ENCODE assay signal across 11 mouse cellular contexts in genomic region chr1:191054870-191055532, GRCm38 (mm10). TPM values are rescaled to one million over a fixed set of nuclear protein-coding genes. Genes with fewer than 3 reads are reported as not detected.
DNase-seq lines count a peak whose midpoint lies in the region; ATAC-seq and TF ChIP-seq lines count a peak whose summit lies in the region.
"Had no signal": no experiment of that assay in that cellular context is flagged by ENCODE, and none has a peak within 500 bp of the region (broad histone marks: within the 10 kb centered on the region; RNA-seq: fewer than 3 reads in every experiment).

No protein-coding gene starts in this region.

- H3K4me2 ChIP-seq in liver, embryonic 16.5 days (ENCODE audit: low read depth, low read length) = no peak overlapping the region

- TF ChIP-seq POLR2A in kidney, adult 2 months (IDR thresholded peaks at IDR 0.05; ENCODE audit: low read depth, low read length) = no peak

- no peak overlapping the region for H3K4me3 ChIP-seq in kidney, adult 2 months (ENCODE audit: insufficient read depth, low read depth, low read length)
- H3K4me3 ChIP-seq in ES-E14 (ENCODE audit: insufficient read depth in 1 of 2, low read depth in 1 of 2, low read length in 2 of 2, poor library complexity in 1 of 2, severe bottlenecking in 1 of 2) = no peak overlapping the region
- no peak overlapping the region for H3K4me3 ChIP-seq in liver, embryonic 16.5 days (ENCODE audit: low read depth, low read length)

- H3K36me3 ChIP-seq in kidney, adult 2 months (ENCODE audit: control insufficient read depth, insufficient read depth, low read length) = no peaks in the 10 kb centered on the region
- no peaks in the 10 kb centered on the region for H3K36me3 ChIP-seq in ES-E14 (ENCODE audit: control insufficient read depth, insufficient read depth, low read length, poor library complexity, severe bottlenecking)
- no peaks in the 10 kb centered on the region for H3K36me3 ChIP-seq in liver, embryonic 16.5 days (ENCODE audit: control insufficient read depth, insufficient read depth)

- WGBS in kidney, adult 2 months = 76% methylated on average over 8 of the region's 8 CpGs
- WGBS in liver, embryonic 16.5 days (ENCODE audit: insufficient replicate concordance) = 30% methylated on average over 8 of the region's 8 CpGs

- in situ Hi-C loops in ES-E14 (cut with MboI; ENCODE audit: low sequenced_read_pairs in 2 of 2, unreplicated experiment in 2 of 2) = no loop called here

- ATAC-seq in liver, embryonic 16.5 days (ENCODE audit: low read depth) = peak; percentile 87

- no peak overlapping the region for H3K27ac ChIP-seq in kidney, adult 2 months (ENCODE audit: insufficient read depth, low read depth, low read length)
- H3K27ac ChIP-seq in ES-E14 (ENCODE audit: insufficient read depth, low read depth, low read length, poor library complexity, severe bottlenecking) = no peak overlapping the region
- H3K27ac ChIP-seq in liver, embryonic 16.5 days (ENCODE audit: low read length) = 0 out of 2 replicates have a peak overlapping the region, but pooled peaks have one; percentile 12

- peak; percentile 25; the same call in 1 of the 2 replicates for TF ChIP-seq CTCF in kidney, adult 2 months (conservative IDR thresholded peaks at IDR 0.05; ENCODE audit: insufficient read depth, insufficient read length, low read depth, low read length)

- H3K4me1 ChIP-seq in kidney, adult 2 months (ENCODE audit: control insufficient read depth, insufficient read depth, low read length) = no peaks in the 10 kb centered on the region
- H3K4me1 ChIP-seq in ES-E14 (ENCODE audit: control insufficient read depth in 2 of 2, insufficient read depth in 2 of 2, low read length in 2 of 2, poor library complexity in 1 of 2) = peaks cover 0 to 2% of the 10 kb centered on the region in 2 experiments; a peak in 1 of 4 replicates
- no peaks in the 10 kb centered on the region; the same call in none of the 2 replicates for H3K4me1 ChIP-seq in liver, embryonic 16.5 days (ENCODE audit: control insufficient read depth, low read depth, low read length)

- H3K27me3 ChIP-seq in kidney, adult 2 months (replicated peaks; ENCODE audit: control insufficient read depth, insufficient read depth, low read length) = no peaks in the 10 kb centered on the region
- no peaks in the 10 kb centered on the region for H3K27me3 ChIP-seq in liver, embryonic 16.5 days (ENCODE audit: control insufficient read depth, insufficient read depth, low read depth, low read length)

- DNase-seq in kidney, adult 2 months = no peak
- no peak for DNase-seq in kidney, adult 11 months
- DNase-seq in ES-E14 (ENCODE audit: low read depth, low spot score) = no peak
- peak; percentile 77 for DNase-seq in c-Kit-positive CD71-positive TER-119-negative erythroid progenitor cells, embryonic 14.5 days (ENCODE audit: low read depth)
- DNase-seq in frontal cortex, adult 2 months (ENCODE audit: extremely low spot score in 1 of 2, low spot score in 1 of 2) = no peak
- no peak for DNase-seq in T-cell, adult 2 months (ENCODE audit: low spot score)
- DNase-seq: embryo, embryonic 11 days; thymus, adult 18-20 months had no signal

- H3K9me3 ChIP-seq in ES-E14 (ENCODE audit: control insufficient read depth, insufficient read depth, low read depth, low read length) = no peaks in the 10 kb centered on the region
- H3K9me3 ChIP-seq in liver, embryonic 16.5 days (replicated peaks; ENCODE audit: control insufficient read depth, low read length) = no peaks in the 10 kb centered on the region

- no peak overlapping the region for H3K9ac ChIP-seq in ES-E14 (ENCODE audit: insufficient read depth, low read depth, low read length, poor library complexity, severe bottlenecking)
- H3K9ac ChIP-seq in liver, embryonic 16.5 days (ENCODE audit: low read depth, low read length) = no peak overlapping the region

TF ChIP-seq in ES-E14, 5 proteins besides CTCF, POLR2A, EP300 and RAD21:
- no peak for TF ChIP-seq HCFC1 (IDR thresholded peaks at IDR 0.05; ENCODE audit: borderline replicate concordance, insufficient read depth, low read length)
- peak; percentile 52; the same call in 1 of the 2 replicates for TF ChIP-seq MAFK (IDR thresholded peaks at IDR 0.05; ENCODE audit: insufficient read depth, low read depth, low read length)

RNA-seq across cellular contexts. Expression of gene Tatdn3, which starts 7.7 kb away (rescaled TPM):
- polyA plus RNA-seq in kidney, adult 2 months (2012; rRNA removed) = 8.1 and 10.4 TPM in 2 replicates
- total RNA-seq in ES-E14 (2012; rRNA removed) = 11.8 TPM in 2 replicates
- polyA plus RNA-seq in liver, embryonic 16.5 days (2015; fragmentation: Nextera tagmentation; extraction: Ambion mirVana) = 5.9 and 6.4 TPM in 2 replicates
- polyA plus RNA-seq in frontal cortex, adult 2 months (2012; rRNA removed) = 65.4 and 70.8 TPM in 2 replicates

RNA-seq across cellular contexts. Expression of gene Nsl1, which starts 7.8 kb away (rescaled TPM):
- polyA plus RNA-seq in kidney, adult 2 months (2012; rRNA removed) = 0.31 and 0.43 TPM in 2 replicates
- total RNA-seq in ES-E14 (2012; rRNA removed) = 24.3 and 26.1 TPM in 2 replicates
- polyA plus RNA-seq in liver, embryonic 16.5 days (2015; fragmentation: Nextera tagmentation; extraction: Ambion mirVana) = 12.7 and 13.5 TPM in 2 replicates
- 0.46 and 0.80 TPM in 2 replicates for polyA plus RNA-seq in frontal cortex, adult 2 months (2012; rRNA removed)

RNA-seq across cellular contexts. Expression of gene Spata45, which starts 18.6 kb away (rescaled TPM):
- polyA plus RNA-seq in kidney, adult 2 months (2012; rRNA removed) = not detected in 2 replicates
- 4.1 and 4.6 TPM in 2 replicates for total RNA-seq in ES-E14 (2012; rRNA removed)
- not detected in 2 replicates for polyA plus RNA-seq in liver, embryonic 16.5 days (2015; fragmentation: Nextera tagmentation; extraction: Ambion mirVana)
- polyA plus RNA-seq in frontal cortex, adult 2 months (2012; rRNA removed) = not detected in 2 replicates
- polyA plus RNA-seq: intestine, embryonic 14.5 days; limb, embryonic 11.5 days had no signal

RNA-seq across cellular contexts. Expression of gene Flvcr1, which starts 29.0 kb away (rescaled TPM):
- polyA plus RNA-seq in kidney, adult 2 months (2012; rRNA removed) = 10.8 and 16.1 TPM in 2 replicates
- 20.5 and 23.5 TPM in 2 replicates for total RNA-seq in ES-E14 (2012; rRNA removed)
- 2.1 and 2.2 TPM in 2 replicates for polyA plus RNA-seq in liver, embryonic 16.5 days (2015; fragmentation: Nextera tagmentation; extraction: Ambion mirVana)
- 19.5 and 19.8 TPM in 2 replicates for polyA plus RNA-seq in frontal cortex, adult 2 months (2012; rRNA removed)

RNA-seq across cellular contexts. Expression of gene Batf3, which starts 42.6 kb away (rescaled TPM):
- 4.1 and 4.9 TPM in 2 replicates for polyA plus RNA-seq in kidney, adult 2 months (2012; rRNA removed)
- total RNA-seq in ES-E14 (2012; rRNA removed) = 1.2 and 2.8 TPM in 2 replicates
- 1.5 and 2.4 TPM in 2 replicates for polyA plus RNA-seq in liver, embryonic 16.5 days (2015; fragmentation: Nextera tagmentation; extraction: Ambion mirVana)
- polyA plus RNA-seq in frontal cortex, adult 2 months (2012; rRNA removed) = 2.3 and 4.3 TPM in 2 replicates
